Mouse (Mus musculus): Measurements from ENCODE around the gene Hipk1. TPM values are rescaled to one million over a fixed set of nuclear protein-coding genes. Genes with fewer than 3 reads are reported as not detected.

Hipk1 gene
- polyA plus RNA-seq, 1 experiment from 2014 or later, result 13.8 TPM

DNA sequence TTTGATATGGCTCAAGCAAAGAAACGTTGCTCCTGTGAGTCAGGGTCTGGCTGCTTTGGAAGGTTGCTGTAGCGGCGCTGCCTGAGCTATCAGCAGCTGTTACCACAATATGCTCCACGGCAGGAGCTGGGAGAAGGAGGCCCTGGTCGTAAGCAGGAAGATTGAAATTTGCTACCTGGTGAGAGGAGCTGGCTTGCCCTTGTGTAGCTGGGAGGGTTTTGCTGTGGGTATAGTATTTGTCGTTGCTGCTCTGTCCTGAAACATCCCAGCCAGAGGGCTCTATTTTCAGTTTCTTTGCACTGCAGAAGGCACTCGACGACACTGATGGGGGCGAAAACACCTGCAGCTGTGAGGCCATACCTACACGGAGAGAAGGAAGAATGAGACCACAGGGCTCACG, 13.4 kb downstream of the Hipk1 start:
- H3K4me1 ChIP-seq (ENCODE audit: control insufficient read depth, insufficient read depth, low read length), result no peaks in the 10 kb centered on the region
- H3K27me3 ChIP-seq (ENCODE audit: control insufficient read depth, insufficient read depth, low read length), result no peaks in the 10 kb centered on the region
- ATAC-seq (replicated peaks; ENCODE audit: insufficient number of reproducible peaks, low FRiP score, low TSS enrichment, low read depth) (no peak), DNase-seq (ENCODE audit: low spot score) (no peak)
- no peaks in the 10 kb centered on the region for H3K9me3 ChIP-seq (replicated peaks; ENCODE audit: control insufficient read depth, low read length)
- WGBS, result 92% methylated on average over 11 of the region's 11 CpGs
- no peak overlapping the region for H3K9ac ChIP-seq (replicated peaks; ENCODE audit: low read length)
- no peak overlapping the region for H3K4me3 ChIP-seq (ENCODE audit: low read depth, low read length)
- no peak overlapping the region for H3K4me2 ChIP-seq (ENCODE audit: low read depth, low read length)
- peaks cover 5% of the 10 kb centered on the region; the same call in 1 of the 2 replicates for H3K36me3 ChIP-seq (replicated peaks; ENCODE audit: control insufficient read depth, insufficient read depth, low read depth, low read length)
- no peak overlapping the region for H3K27ac ChIP-seq (replicated peaks; ENCODE audit: low read depth, low read length)

DNA sequence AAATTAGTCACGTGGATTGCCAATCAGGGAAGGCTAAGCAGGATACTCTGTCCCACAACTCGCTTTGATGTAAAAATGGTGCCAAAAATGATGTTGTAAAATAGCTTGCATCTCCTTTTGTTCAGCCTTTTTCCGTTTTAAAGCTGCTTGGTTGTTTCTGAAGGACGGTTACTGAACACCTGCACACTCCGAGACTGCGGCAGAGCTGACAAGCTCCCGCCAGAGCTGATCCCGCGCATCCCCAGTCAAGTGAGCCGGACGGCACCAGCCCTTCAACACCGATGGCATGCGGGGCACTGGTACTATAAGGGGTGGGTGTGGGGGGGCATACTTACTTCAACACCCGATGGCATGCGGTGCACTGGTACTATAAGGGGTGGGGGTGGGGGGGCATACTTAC, 17.4 kb downstream of the Hipk1 start:
- 90% methylated on average over 15 of the region's 15 CpGs for WGBS
- H3K4me1 ChIP-seq (ENCODE audit: control insufficient read depth, insufficient read depth, low read length), result no peaks in the 10 kb centered on the region
- no peak for ATAC-seq (replicated peaks; ENCODE audit: insufficient number of reproducible peaks, low FRiP score, low TSS enrichment, low read depth)
- no peak overlapping the region for H3K4me2 ChIP-seq (ENCODE audit: low read depth, low read length)
- H3K9me3 ChIP-seq (replicated peaks; ENCODE audit: control insufficient read depth, low read length), result no peaks in the 10 kb centered on the region
- no peak overlapping the region for H3K4me3 ChIP-seq (ENCODE audit: low read depth, low read length)
- no peak overlapping the region for H3K27ac ChIP-seq (replicated peaks; ENCODE audit: low read depth, low read length)
- H3K27me3 ChIP-seq (ENCODE audit: control insufficient read depth, insufficient read depth, low read length), result no peaks in the 10 kb centered on the region
- H3K36me3 ChIP-seq (replicated peaks; ENCODE audit: control insufficient read depth, insufficient read depth, low read depth, low read length), result peaks cover 5% of the 10 kb centered on the region; the same call in 1 of the 2 replicates
- no peak overlapping the region for H3K9ac ChIP-seq (replicated peaks; ENCODE audit: low read length)
- no peak for DNase-seq (ENCODE audit: low spot score)

- WGBS, result 77% methylated on average over 3 of the region's 3 CpGs
- no peak overlapping the region for H3K27ac ChIP-seq (replicated peaks; ENCODE audit: low read depth, low read length)
- no peaks in the 10 kb centered on the region for H3K9me3 ChIP-seq (replicated peaks; ENCODE audit: control insufficient read depth, low read length)
These were observed 17.9 kb downstream of the Hipk1 start for GRCm38 (mm10) chr3:103773508-103773907.

DNA sequence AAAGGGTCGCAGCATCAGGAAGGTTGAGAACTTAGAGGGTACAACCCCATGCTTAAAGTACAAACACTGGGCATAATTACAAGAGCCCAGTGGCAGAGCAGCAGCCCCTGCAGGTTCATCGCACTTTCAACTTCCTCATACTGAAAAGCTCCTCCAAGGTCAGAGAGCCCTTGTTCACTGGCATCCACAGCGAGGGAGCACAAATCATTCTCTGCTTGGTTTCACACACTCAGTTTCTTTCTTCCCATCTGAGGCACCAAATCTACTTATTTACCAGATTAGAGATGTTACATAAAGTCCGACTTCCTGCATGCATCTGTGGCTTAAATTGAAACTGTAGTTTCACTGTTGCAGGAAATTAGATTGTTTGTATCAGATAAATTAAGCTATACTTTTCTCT, 18.5 kb downstream of the Hipk1 start:
- peaks cover 5% of the 10 kb centered on the region; the same call in 1 of the 2 replicates for H3K36me3 ChIP-seq (replicated peaks; ENCODE audit: control insufficient read depth, insufficient read depth, low read depth, low read length)

More at GRCm38 (mm10) chr3:103773508-103773907, 17.9 kb downstream of the Hipk1 start:
- DNase-seq (ENCODE audit: low spot score) (no peak), ATAC-seq (replicated peaks; ENCODE audit: insufficient number of reproducible peaks, low FRiP score, low TSS enrichment, low read depth) (no peak)
- Histone ChIP-seq H3K36me3 (replicated peaks; ENCODE audit: control insufficient read depth, insufficient read depth, low read depth, low read length) (peaks cover 5% of the 10 kb centered on the region; the same call in 1 of the 2 replicates), H3K27me3 (ENCODE audit: control insufficient read depth, insufficient read depth, low read length) (no peaks in the 10 kb centered on the region), H3K4me2 (ENCODE audit: low read depth, low read length) (no peak overlapping the region), H3K9ac (replicated peaks; ENCODE audit: low read length) (no peak overlapping the region), H3K4me3 (ENCODE audit: low read depth, low read length) (no peak overlapping the region), H3K4me1 (ENCODE audit: control insufficient read depth, insufficient read depth, low read length) (no peaks in the 10 kb centered on the region)

GRCm38 (mm10) chr3:103771531-103772130, 19.7 kb downstream of the Hipk1 start:
- Histone ChIP-seq H3K4me1 (ENCODE audit: control insufficient read depth, insufficient read depth, low read length) (no peaks in the 10 kb centered on the region), H3K36me3 (replicated peaks; ENCODE audit: control insufficient read depth, insufficient read depth, low read depth, low read length) (no peaks in the 10 kb centered on the region), H3K9ac (replicated peaks; ENCODE audit: low read length) (no peak overlapping the region), H3K4me3 (ENCODE audit: low read depth, low read length) (no peak overlapping the region), H3K27me3 (ENCODE audit: control insufficient read depth, insufficient read depth, low read length) (no peaks in the 10 kb centered on the region), H3K27ac (replicated peaks; ENCODE audit: low read depth, low read length) (no peak overlapping the region), H3K9me3 (replicated peaks; ENCODE audit: control insufficient read depth, low read length) (no peaks in the 10 kb centered on the region), H3K4me2 (ENCODE audit: low read depth, low read length) (no peak overlapping the region)
- WGBS, result 85% methylated on average over 9 of the region's 9 CpGs
- ATAC-seq (replicated peaks; ENCODE audit: insufficient number of reproducible peaks, low FRiP score, low TSS enrichment, low read depth) (no peak), DNase-seq (ENCODE audit: low spot score) (no peak)

More for the DNA sequence above, 18.5 kb downstream of the Hipk1 start:
- DNase-seq (ENCODE audit: low spot score) (no peak), ATAC-seq (replicated peaks; ENCODE audit: insufficient number of reproducible peaks, low FRiP score, low TSS enrichment, low read depth) (no peak)
- H3K4me3 ChIP-seq (ENCODE audit: low read depth, low read length), result no peak overlapping the region
- no peaks in the 10 kb centered on the region for H3K4me1 ChIP-seq (ENCODE audit: control insufficient read depth, insufficient read depth, low read length)
- WGBS, result 91% methylated on average over 4 of the region's 4 CpGs
- no peak overlapping the region for H3K9ac ChIP-seq (replicated peaks; ENCODE audit: low read length)
- H3K9me3 ChIP-seq (replicated peaks; ENCODE audit: control insufficient read depth, low read length), result no peaks in the 10 kb centered on the region
- H3K27ac ChIP-seq (replicated peaks; ENCODE audit: low read depth, low read length), result no peak overlapping the region
- H3K4me2 ChIP-seq (ENCODE audit: low read depth, low read length), result no peak overlapping the region
- no peaks in the 10 kb centered on the region for H3K27me3 ChIP-seq (ENCODE audit: control insufficient read depth, insufficient read depth, low read length)

- no peaks in the 10 kb centered on the region for H3K9me3 ChIP-seq (replicated peaks; ENCODE audit: control insufficient read depth, low read length)
- H3K9ac ChIP-seq (replicated peaks; ENCODE audit: low read length), result no peak overlapping the region
- H3K4me1 ChIP-seq (ENCODE audit: control insufficient read depth, insufficient read depth, low read length), result no peaks in the 10 kb centered on the region
- DNase-seq (ENCODE audit: low spot score) (no peak), ATAC-seq (replicated peaks; ENCODE audit: insufficient number of reproducible peaks, low FRiP score, low TSS enrichment, low read depth) (no peak)
- H3K27ac ChIP-seq (replicated peaks; ENCODE audit: low read depth, low read length), result no peak overlapping the region
- H3K36me3 ChIP-seq (replicated peaks; ENCODE audit: control insufficient read depth, insufficient read depth, low read depth, low read length), result no peaks in the 10 kb centered on the region; the same call in 1 of the 2 replicates
- H3K4me2 ChIP-seq (ENCODE audit: low read depth, low read length), result no peak overlapping the region
- 74% methylated on average over 3 of the region's 3 CpGs for WGBS
- no peaks in the 10 kb centered on the region for H3K27me3 ChIP-seq (ENCODE audit: control insufficient read depth, insufficient read depth, low read length)
- no peak overlapping the region for H3K4me3 ChIP-seq (ENCODE audit: low read depth, low read length)
These were observed 24.6 kb downstream of the Hipk1 start for GRCm38 (mm10) chr3:103766789-103767188.

DNA sequence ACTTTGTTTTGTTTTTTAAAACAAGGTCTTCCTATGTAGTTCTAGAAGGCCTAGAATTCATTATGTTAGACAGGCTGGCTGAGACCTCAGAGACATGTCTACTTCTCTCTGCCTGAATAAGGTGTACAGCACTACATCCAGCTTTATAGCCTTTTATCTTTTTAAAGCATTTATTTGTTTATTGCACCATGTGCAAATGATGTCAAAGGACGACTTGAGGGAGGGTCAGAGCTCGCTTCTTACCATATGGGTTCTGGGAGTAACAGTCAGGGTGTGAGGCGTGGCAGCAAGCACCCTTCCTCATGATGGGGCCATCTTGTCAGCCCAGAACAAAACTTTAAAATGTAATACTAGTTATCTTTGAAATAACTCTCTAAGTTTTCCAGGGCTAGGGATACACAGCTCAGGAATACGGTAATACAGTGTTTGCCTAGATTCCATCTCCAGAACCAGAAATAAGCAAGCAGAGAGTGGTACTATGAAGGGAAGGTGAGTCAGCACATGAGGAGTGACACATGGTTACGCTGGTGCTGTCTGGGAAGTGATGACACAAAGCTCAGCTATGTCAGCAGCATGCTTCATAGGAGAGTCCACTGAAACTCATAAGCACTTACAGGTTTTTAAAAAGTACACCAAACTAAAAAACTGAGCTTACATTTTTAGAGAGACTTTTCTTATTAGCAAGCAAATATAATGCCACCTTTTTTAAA, 31.9 kb downstream of the Hipk1 start:
- H3K4me3 ChIP-seq (ENCODE audit: low read depth, low read length), result no peak overlapping the region
- H3K4me1 ChIP-seq (ENCODE audit: control insufficient read depth, insufficient read depth, low read length), result no peaks in the 10 kb centered on the region
- H3K27me3 ChIP-seq (ENCODE audit: control insufficient read depth, insufficient read depth, low read length), result no peaks in the 10 kb centered on the region
- DNase-seq (ENCODE audit: low spot score) (no peak), ATAC-seq (replicated peaks; ENCODE audit: insufficient number of reproducible peaks, low FRiP score, low TSS enrichment, low read depth) (no peak)
- no peak overlapping the region for H3K4me2 ChIP-seq (ENCODE audit: low read depth, low read length)
- H3K9ac ChIP-seq (replicated peaks; ENCODE audit: low read length), result no peak overlapping the region
- no peak overlapping the region for H3K27ac ChIP-seq (replicated peaks; ENCODE audit: low read depth, low read length)
- H3K9me3 ChIP-seq (replicated peaks; ENCODE audit: control insufficient read depth, low read length), result no peaks in the 10 kb centered on the region
- WGBS, result 89% methylated on average over 5 of the region's 5 CpGs
- H3K36me3 ChIP-seq (replicated peaks; ENCODE audit: control insufficient read depth, insufficient read depth, low read depth, low read length), result peaks cover 3% of the 10 kb centered on the region

DNA sequence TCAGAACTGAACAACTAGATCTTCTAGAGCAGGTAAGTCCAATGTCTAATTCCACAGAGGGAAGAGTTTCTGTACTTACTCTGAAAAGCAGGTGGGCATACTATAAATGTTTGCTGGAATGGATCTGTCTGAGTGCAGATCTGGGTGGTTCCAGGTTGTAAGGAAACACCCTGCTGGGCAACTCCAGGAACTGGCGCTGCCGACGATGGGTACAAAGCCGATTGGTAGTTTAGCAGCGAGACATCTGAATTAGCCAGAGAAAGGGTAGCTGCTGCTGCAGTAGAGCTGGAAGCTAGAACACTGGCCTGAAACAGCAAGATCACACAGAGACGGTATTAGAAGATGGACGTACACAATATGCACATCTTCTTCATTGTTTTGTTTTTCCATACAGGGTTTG, 32.9 kb downstream of the Hipk1 start:
- Histone ChIP-seq H3K27ac (replicated peaks; ENCODE audit: low read depth, low read length) (no peak overlapping the region), H3K4me3 (ENCODE audit: low read depth, low read length) (no peak overlapping the region), H3K9ac (replicated peaks; ENCODE audit: low read length) (no peak overlapping the region), H3K9me3 (replicated peaks; ENCODE audit: control insufficient read depth, low read length) (no peaks in the 10 kb centered on the region), H3K4me1 (ENCODE audit: control insufficient read depth, insufficient read depth, low read length) (no peaks in the 10 kb centered on the region), H3K4me2 (ENCODE audit: low read depth, low read length) (no peak overlapping the region), H3K36me3 (replicated peaks; ENCODE audit: control insufficient read depth, insufficient read depth, low read depth, low read length) (peaks cover 3% of the 10 kb centered on the region), H3K27me3 (ENCODE audit: control insufficient read depth, insufficient read depth, low read length) (no peaks in the 10 kb centered on the region)
- 85% methylated on average over 7 of the region's 7 CpGs for WGBS
- DNase-seq (ENCODE audit: low spot score), result no peak
- ATAC-seq (replicated peaks; ENCODE audit: insufficient number of reproducible peaks, low FRiP score, low TSS enrichment, low read depth), result no peak

Data from embryonic facial prominence, embryonic 11.5 days (tissue).